Mouse (Mus musculus) CH12.LX (cell line): ENCODE measurements around the gene Cfap157. TPM values are rescaled to one million over a fixed set of nuclear protein-coding genes. Genes with fewer than 3 reads are reported as not detected.
A peak's percentile ranks its signal among the peaks of the same experiment; 100 is the strongest.

Experiments used
- DNase-seq: peaks from one replicate; pipeline ENCODE4 v3.0.0-alpha.2; 2013; ENCODE audit errors: extremely low read depth
- H3K27ac ChIP-seq: 2 replicates; pipeline ENCODE4 v1.5.1; 2012; ENCODE audit warnings: low read depth, mild to moderate bottlenecking, control low read depth, moderate library complexity; ENCODE audit not compliant: insufficient read depth
- H3K27me3 ChIP-seq: replicated peaks from 2 replicates; pipeline ENCODE3; 2012; ENCODE audit warnings: inconsistent platforms
- H3K36me3 ChIP-seq, 2 experiments: replicated peaks in 1 of 2; 2 replicates each; pipeline versions ENCODE3 to v1.6.1; 2012; ENCODE audit warnings: inconsistent platforms in 1 of 2, low read length in 1 of 2, mild to moderate bottlenecking in 1 of 2, mixed read lengths in 1 of 2, moderate library complexity in 1 of 2; ENCODE audit not compliant: control insufficient read depth in 1 of 2, insufficient read depth in 1 of 2
- H3K4me1 ChIP-seq, 2 experiments: 2 replicates each; pipeline ENCODE4 v1.6.1; 2012; ENCODE audit warnings: inconsistent platforms in 1 of 2, moderate library complexity in 1 of 2; ENCODE audit not compliant: insufficient read depth in 2 of 2, control insufficient read depth in 1 of 2
- H3K4me2 ChIP-seq: 2 replicates; pipeline ENCODE4 v1.6.1; 2012; ENCODE audit warnings: low read depth, mild to moderate bottlenecking, control low read depth; ENCODE audit not compliant: poor library complexity, insufficient read depth, severe bottlenecking
- H3K4me3 ChIP-seq, 3 experiments: fragments of 150-350 bp in 1 of 3; sonication (generic) in 1 of 3; replicated peaks in 1 of 3; 2 replicates each; pipeline versions ENCODE3 to v1.5.1; 2011 to 2012; ENCODE audit warnings: low read depth in 2 of 3, low read length in 2 of 3, mild to moderate bottlenecking in 2 of 3, moderate library complexity in 2 of 3, control low read depth in 1 of 3, improper control_type of control experiment in 1 of 3, inconsistent platforms in 1 of 3, mixed read lengths in 1 of 3; ENCODE audit not compliant: poor library complexity in 1 of 3
- H3K79me2 ChIP-seq: replicated peaks from 2 replicates; pipeline ENCODE4 v1.6.1; 2012; ENCODE audit warnings: mild to moderate bottlenecking, moderate library complexity; ENCODE audit not compliant: control insufficient read depth, poor library complexity, insufficient read depth, severe bottlenecking; ENCODE audit errors: extremely low read depth
- H3K9ac ChIP-seq: 2 replicates; pipeline ENCODE4 v1.6.1; 2012; ENCODE audit warnings: low read depth, mild to moderate bottlenecking, control low read depth, moderate library complexity; ENCODE audit not compliant: insufficient read depth
- H3K9me3 ChIP-seq: replicated peaks from 2 replicates; pipeline ENCODE3; 2012; ENCODE audit warnings: low read length, inconsistent platforms, mixed read lengths
- CHD1 ChIP-seq: IDR thresholded peaks from 2 replicates; pipeline ENCODE4 v1.6.1; 2012; ENCODE audit warnings: low read depth, low read length, improper control_type of control experiment, inconsistent platforms
- CHD2 ChIP-seq: IDR thresholded peaks from 2 replicates; pipeline ENCODE4 v1.6.1; 2011; ENCODE audit warnings: low read length, improper control_type of control experiment
- CTCF ChIP-seq, 2 experiments: IDR thresholded peaks in 1 of 2; conservative IDR thresholded peaks in 1 of 2; 2 replicates each; pipeline ENCODE4 v1.5.1; 2011 to 2012; ENCODE audit warnings: low read depth in 2 of 2, low read length in 2 of 2, improper control_type of control experiment in 1 of 2, inconsistent platforms in 1 of 2, mild to moderate bottlenecking in 1 of 2, moderate library complexity in 1 of 2
- E2F4 ChIP-seq: IDR thresholded peaks from 2 replicates; pipeline ENCODE4 v1.6.1; 2011; ENCODE audit warnings: low read depth, low read length, improper control_type of control experiment; ENCODE audit not compliant: insufficient replicate concordance
- NRF1 ChIP-seq: IDR thresholded peaks from 2 replicates; pipeline ENCODE4 v1.6.1; 2014; ENCODE audit warnings: low read depth, mild to moderate bottlenecking, inconsistent platforms, low read length, improper control_type of control experiment, moderate library complexity
- SMC3 ChIP-seq: IDR thresholded peaks from 2 replicates; pipeline ENCODE4 v1.6.1; 2011; ENCODE audit warnings: low read depth, low read length, improper control_type of control experiment
- USF1 ChIP-seq: IDR thresholded peaks from 2 replicates; pipeline ENCODE4 v1.6.1; 2014; ENCODE audit warnings: low read depth, mild to moderate bottlenecking, inconsistent platforms, low read length, improper control_type of control experiment
- dilution Hi-C: fragments of 300-500 bp; cut with MboI; formaldehyde crosslinking; loops from 2 replicates; pipeline ENCODE4 v1.14.3; 2020; ENCODE audit warnings: low sequenced_read_pairs; ENCODE audit not compliant: extremely low pct_unique_long_range_greater_than_20kb, extremely low pct_ligation_motif_present
- in situ Hi-C: fragments of 300-500 bp; cut with MboI; formaldehyde crosslinking; loops from 3 replicates; pipeline ENCODE4 v1.14.3; 2019; ENCODE audit warnings: low sequenced_read_pairs, low pct_ligation_motif_present, low pct_unique_long_range_greater_than_20kb, mixed read lengths
- polyA plus RNA-seq: library from polyadenylated mRNA; unstranded; fragments of >175 nt; gene quantifications from 2 replicates; pipeline ENCODE4 v1.2.1, GENCODE M21; 2012; ENCODE audit warnings: low read depth; ENCODE audit not compliant: insufficient read length
- total RNA-seq, 2 experiments: library from RNA; depleted of rRNA; stranded (reverse); fragments of 300-350 nt in 1 of 2; fragments of >200 nt in 1 of 2; gene quantifications; 2 replicates each; pipeline ENCODE4 v1.2.3; 2012 to 2014

Gene Cfap157
- total and polyA plus RNA-seq, 3 experiments: 0.23 TPM; not detected in 2

DNA sequence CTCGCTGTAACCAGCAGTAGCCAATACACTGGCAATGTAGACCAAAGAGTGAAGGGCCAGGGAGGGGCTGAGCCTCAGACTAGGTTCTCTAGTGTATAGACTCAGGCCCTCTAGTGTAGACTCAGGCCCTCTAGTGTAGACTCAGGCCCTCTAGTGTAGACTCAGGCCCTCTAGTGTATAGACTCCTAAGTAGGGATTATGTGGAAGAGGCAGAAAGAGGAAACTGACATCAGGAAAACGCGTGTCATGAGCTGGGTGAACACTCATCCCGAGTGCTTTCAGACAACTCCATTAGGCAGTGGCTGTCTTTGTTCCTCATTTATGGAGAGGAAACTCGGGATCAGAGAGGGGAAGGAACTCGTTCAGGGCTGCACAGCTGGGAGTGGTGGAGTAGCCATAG is 47.2 kb downstream of the Cfap157 start:
- Histone ChIP-seq H3K4me2 (no peak overlapping the region), H3K27me3 (no peaks in the 10 kb centered on the region), H3K9ac (no peak overlapping the region), H3K27ac (no peak overlapping the region), H3K4me1 (peaks cover 4 to 32% of the 10 kb centered on the region in 2 experiments; a peak in 3 of 4 replicates), H3K79me2 (no peaks in the 10 kb centered on the region), H3K9me3 (no peaks in the 10 kb centered on the region), H3K4me3 (no peak overlapping the region), H3K36me3 (peaks cover 19 to 90% of the 10 kb centered on the region in 2 experiments)
- in situ Hi-C loops (no loop called here), dilution Hi-C loops (no loop called here)
- 0 out of 4 replicates have a peak, but pooled peaks of 1 of the 2 experiments have one; percentile 2 for TF ChIP-seq CTCF (conservative IDR thresholded peaks at IDR 0.05 in 1 of 2, IDR thresholded peaks at IDR 0.05 in 1 of 2; ENCODE audit: low read depth in 2 of 2, low read length in 2 of 2)
- TF ChIP-seq CHD1: no peak
- TF ChIP-seq NRF1: no peak
- DNase-seq: no peak

DNA sequence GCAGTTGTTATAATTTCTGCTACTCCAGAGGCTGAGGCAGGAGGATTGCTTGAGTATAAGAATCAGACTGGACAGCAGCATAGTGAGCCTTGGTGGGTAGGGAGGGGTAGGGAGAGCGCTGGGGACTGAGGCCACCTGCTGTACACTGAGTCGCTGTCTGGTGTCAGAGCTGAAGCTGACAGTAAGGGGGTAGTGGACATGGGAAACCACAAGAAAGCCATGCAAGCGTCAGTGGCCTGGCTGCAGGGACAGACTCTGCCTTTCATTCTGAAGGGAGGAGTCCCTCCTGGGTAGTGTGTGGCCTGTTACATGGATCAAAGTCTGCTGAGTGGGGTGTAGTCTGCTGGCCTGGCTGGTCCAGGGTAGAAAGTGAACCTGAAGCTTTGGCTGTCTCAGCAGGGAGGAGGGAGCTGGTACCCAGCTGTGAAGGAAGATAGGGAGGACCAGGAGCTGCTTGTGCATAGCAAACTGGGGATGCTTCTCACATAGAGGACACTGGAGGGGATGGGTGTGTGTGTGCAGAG is 47.9 kb downstream of the Cfap157 start:
- dilution Hi-C loops: no loop called here
- Histone ChIP-seq H3K9ac (no peak overlapping the region), H3K36me3 (peaks cover 13 to 88% of the 10 kb centered on the region in 2 experiments), H3K27ac (no peak overlapping the region), H3K79me2 (no peaks in the 10 kb centered on the region), H3K4me1 (peaks cover 4 to 38% of the 10 kb centered on the region in 2 experiments; a peak in 3 of 4 replicates), H3K4me3 (no peak overlapping the region), H3K9me3 (no peaks in the 10 kb centered on the region), H3K27me3 (no peaks in the 10 kb centered on the region), H3K4me2 (no peak overlapping the region)
- peak; percentile 14 for TF ChIP-seq SMC3
- TF ChIP-seq CTCF (conservative IDR thresholded peaks at IDR 0.05 in 1 of 2, IDR thresholded peaks at IDR 0.05 in 1 of 2; ENCODE audit: low read depth in 2 of 2, low read length in 2 of 2): 0 out of 4 replicates have a peak, but pooled peaks of 1 of the 2 experiments have one; percentile 6
- no peak for TF ChIP-seq USF1
- no peak for TF ChIP-seq E2F4
- DNase-seq: no peak
- in situ Hi-C loops: no loop called here

DNA sequence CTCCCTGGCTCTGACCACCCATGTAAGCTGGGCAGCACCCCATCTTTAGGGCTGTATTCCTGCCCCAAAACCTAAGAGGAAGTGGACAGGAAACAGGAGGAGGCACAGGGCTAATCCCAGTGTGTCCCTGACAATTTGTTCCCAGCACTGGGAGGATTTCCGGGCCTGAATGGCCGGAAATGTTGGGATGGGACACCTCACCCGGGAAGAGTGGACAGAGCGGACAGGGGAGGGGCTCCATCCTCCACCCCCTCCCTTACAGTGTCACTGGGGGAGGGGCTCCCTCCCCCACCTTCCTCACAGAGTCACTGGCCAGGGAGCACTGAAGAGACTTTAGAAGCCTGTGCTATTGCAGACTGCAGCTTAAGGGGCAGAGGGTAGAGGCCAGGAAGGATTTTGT is 49.3 kb downstream of the Cfap157 start:
- no peak for DNase-seq
- in situ Hi-C loops (no loop called here), dilution Hi-C loops (no loop called here)
- Histone ChIP-seq H3K27ac (no peak overlapping the region), H3K4me1 (peaks cover 4 to 47% of the 10 kb centered on the region in 2 experiments; a peak in 3 of 4 replicates), H3K9me3 (no peaks in the 10 kb centered on the region), H3K4me3 (no peak overlapping the region), H3K79me2 (no peaks in the 10 kb centered on the region), H3K9ac (no peak overlapping the region), H3K27me3 (no peaks in the 10 kb centered on the region), H3K36me3 (peaks cover 10 to 90% of the 10 kb centered on the region in 2 experiments), H3K4me2 (no peak overlapping the region)
- TF ChIP-seq CHD2: no peak
